Mouse (Mus musculus) kidney, adult 11 months (tissue): ENCODE results near the gene Nat8f1.
"Not testable (repeated sequence)": the region's sequence is repeated elsewhere in the genome, so short reads cannot be mapped to it uniquely, and the experiment has no call there.

ENCODE experiments used
- DNase-seq: peaks from one replicate; pipeline ENCODE4 v3.0.0; 2022

Nat8f1 gene

GRCm38 (mm10) chr6:85915539-85916513 is at the start of gene Nat8f1:
TSS of gene Nat8f1 (minus strand) at chr6:85915687.
- peak; percentile 94 for DNase-seq

- peak; percentile 89 for DNase-seq
Observed at GRCm38 (mm10) chr6:85961101-85962091, 45.9 kb upstream of the Nat8f1 start, which contains the start of gene Dusp11. TSS of gene Dusp11 (minus strand) at chr6:85961667.

DNA sequence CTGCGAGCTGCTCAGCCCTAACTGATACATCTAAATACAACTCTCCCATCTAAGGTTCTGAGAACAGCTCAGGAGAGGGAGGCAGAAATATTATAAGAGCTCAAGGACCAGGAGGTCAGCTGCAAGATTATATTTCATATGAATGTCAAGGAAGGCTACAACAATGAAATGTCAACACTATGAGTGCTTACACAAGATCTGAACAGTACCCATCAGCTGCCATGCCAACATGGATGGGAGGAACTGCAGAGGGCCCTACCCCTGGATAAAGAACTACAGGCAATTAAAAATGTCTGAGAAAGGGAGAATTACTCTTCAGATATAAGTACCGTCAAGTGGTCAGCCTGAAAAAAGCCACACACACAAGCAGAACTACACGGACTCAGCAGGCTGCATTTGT is 42.1 kb upstream of the Nat8f1 start:
- DNase-seq = no peak

DNA sequence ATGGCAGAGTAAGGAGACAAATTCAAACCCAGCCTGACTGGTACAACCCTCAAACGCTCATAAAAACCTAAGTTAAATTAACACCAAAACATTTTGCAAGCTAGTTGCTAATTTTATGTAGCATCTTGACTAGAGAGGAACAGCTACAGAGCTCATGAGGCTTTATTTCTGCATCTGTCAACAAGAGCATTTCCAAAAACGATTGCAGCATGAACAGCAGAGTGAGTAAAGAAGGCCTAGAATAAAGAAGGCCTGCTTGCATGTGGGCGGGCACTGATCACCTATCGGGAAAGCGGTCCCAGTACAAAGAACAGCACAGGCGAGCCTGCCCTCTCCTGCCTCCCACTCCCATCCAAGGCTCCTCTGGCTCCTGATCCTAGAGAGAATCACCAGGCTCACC is 33.1 kb upstream of the Nat8f1 start:
- no peak for DNase-seq

DNA sequence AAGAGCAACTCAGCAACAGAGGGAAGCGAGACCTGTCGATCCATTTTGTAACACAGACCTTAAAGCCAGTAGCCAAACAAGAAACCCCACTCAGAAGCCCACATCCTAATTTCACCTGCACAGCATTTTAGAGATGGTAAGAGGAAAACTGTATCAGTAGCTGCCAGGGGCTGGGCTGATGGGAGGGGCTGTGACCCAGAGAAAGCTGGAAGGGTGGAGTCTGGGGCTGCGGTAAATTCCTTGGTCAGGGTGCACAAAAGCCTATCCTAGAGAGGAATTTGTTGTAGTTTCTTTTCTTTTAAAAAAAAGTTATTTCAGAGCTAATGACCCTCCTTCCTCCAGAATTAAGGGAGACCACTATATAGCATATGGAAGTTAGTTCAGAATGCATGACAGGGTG is 27.0 kb upstream of the Nat8f1 start:
- no peak for DNase-seq

- no peak for DNase-seq
Observed at GRCm38 (mm10) chr6:85938701-85939100, 23.2 kb upstream of the Nat8f1 start.

DNA sequence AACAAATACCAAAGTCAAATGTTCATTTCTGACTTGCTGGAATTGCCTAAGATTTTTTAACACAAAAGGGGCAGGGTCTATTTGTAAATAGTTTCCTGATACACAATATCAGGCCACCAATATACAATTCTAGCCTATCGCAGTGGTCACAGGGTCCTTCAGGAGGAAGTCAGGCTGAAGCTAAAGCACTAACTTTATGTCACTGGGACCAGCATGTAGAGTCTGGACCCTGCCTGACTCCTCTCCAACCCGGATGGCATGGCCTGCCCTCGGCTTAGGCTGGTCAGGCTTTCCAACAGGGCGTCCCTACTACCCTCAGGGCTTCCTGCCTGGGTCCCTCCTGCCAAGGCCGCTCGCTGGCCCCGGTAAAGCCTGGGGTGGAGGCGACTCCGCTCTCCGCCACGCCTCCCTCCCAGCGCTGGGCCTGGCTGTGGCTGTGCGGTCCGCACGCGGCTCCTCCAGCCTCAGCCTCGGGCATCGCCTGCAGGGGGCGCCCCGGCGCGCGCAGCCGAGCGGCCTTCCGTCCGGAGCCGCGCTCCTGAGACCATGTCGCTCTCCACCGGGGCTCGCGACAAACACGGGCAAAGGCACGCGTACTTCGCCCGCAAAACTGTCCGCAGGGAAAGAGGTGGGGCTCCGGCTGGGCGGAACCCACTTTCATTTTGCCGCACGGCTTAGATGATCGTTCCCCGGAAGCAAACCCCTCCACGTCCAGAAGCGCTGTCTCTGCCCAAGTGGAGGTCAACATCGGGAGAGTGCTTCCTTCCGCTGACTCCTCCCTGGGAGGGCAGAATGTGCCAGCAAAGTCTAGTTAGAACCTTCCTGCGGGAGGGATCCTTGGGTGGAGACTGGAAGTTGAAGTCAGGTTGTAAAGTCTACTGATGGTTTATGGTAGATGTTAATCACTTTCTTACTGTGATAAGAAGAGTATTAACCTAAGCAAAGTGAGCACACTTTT is 21.3 kb upstream of the Nat8f1 start:
- peak; percentile 94 for DNase-seq

DNA sequence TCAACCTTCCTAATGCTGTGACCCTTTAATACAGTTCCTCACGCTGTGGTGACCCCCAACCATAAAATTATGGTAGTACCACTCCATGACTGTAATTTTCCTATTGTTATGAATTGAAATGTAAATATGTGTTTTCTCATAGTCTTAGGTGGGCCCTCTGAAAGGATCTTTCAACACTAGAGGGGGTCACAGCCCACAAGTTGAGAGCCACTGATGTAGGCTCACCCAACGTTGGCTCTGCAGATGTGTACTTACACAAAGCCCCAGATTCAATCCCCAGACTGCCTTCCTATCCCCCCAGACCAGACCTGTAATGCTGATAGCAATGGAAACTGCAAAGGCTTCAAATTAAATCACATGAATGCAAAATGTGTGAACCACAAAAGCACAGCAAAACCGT is 20.2 kb upstream of the Nat8f1 start:
- DNase-seq = no peak

DNA sequence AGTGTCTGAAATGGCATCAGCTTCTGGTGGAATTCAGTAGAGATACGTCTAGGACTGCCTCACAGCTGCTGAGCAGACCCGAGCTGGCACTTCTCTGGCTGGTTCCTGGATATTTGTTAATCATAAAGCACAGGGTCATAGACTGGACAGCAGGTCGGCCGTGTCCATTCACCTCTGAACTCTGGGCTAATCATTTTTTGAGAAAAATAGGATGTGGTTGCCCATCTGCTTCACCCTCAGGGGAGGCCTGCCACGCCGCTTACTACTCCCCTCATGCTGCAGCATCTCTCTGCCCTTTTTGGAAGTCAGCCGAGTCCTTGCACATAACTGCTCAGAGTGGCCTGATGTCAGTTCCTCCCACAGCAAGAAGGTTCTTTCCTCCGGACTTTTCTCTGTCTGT is 18.6 kb upstream of the Nat8f1 start:
- DNase-seq = peak; percentile 93

DNA sequence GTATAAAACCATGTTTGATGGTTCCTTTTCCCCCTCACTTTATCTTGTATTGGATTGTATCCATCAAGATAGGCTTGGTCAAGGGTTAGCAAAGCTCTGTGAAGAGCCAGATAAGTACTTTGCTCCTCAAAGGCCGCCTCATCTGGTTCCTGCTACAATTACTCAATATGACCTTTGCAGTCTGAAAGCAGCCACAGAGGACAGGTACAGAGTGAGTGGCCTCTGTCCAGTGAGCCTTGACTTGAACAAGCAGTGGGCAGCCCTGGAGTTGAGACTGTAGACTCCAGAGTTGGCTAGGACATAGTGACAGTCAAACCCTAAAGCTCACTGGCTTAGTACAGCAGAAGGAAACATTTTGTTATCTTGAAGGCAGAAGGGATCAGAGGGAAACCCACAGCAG is 13.8 kb upstream of the Nat8f1 start:
- DNase-seq = peak; percentile 83

DNA sequence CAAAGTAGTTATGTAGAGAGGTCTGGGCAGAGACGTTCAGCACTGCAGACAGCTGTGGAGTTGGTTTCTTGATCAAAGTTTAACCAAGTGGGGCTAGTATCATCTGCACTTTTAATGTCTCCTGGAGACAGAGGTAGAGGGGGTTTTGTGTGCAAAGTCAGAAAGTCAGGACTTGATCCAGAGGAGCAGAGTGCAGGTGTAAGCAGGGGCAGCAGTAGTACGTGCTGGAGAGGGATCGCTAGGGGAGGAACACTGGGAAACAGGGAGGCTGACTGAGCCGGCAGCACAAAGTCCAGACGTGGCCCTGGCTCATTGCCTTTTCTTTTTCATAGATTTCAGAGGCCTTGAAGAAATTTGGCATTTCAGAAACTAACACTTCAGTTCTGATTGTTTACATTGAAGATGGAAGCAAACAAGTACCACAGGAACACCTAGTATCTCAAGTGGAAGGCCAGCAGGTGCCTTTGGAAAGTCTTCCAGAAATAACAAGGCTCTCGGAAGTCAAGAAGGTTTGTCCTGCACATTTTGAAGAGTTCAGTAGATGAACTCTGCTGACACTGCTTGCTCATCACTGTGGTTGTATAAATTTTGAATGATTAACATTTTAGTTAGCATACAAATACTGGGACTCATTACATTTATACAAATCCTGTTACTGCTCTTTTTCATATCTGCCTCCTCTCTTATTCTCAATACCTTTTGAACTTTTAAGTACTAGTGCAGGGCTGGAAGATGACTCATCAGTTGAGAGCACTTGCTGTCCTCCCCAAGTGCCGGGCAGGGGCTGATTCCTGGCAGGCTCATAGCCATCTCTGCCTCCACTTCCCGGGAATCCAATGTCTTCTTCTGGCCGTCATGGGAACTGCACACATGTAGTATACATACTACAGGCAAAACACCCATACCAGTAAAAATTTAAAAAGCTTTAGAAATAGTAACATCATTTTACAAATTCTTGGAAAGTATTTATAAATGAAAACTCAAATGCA is 12.3 kb upstream of the Nat8f1 start:
- peak; percentile 88 for DNase-seq

DNA sequence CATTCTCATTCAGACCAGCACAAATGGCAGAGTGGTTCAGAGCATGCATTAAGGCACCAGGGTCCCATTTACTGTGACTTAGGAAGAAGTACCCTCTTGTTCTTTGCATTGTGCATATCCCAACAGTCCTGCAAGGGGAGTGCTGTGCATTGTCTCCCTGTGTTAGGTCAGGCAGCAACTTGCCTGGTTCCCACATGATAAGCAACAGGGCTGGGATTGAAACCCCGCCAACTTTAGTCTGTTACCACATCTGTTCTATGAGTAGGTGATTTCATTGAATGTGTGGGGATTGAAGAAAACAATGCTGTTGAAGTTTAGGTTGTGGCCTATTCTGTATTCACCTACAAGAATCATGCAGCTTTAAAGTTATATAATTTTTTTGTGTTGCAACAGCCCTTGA is 11.2 kb upstream of the Nat8f1 start:
- DNase-seq = no peak

GRCm38 (mm10) chr6:85923643-85924042 is 8.2 kb upstream of the Nat8f1 start:
- DNase-seq = no peak

DNA sequence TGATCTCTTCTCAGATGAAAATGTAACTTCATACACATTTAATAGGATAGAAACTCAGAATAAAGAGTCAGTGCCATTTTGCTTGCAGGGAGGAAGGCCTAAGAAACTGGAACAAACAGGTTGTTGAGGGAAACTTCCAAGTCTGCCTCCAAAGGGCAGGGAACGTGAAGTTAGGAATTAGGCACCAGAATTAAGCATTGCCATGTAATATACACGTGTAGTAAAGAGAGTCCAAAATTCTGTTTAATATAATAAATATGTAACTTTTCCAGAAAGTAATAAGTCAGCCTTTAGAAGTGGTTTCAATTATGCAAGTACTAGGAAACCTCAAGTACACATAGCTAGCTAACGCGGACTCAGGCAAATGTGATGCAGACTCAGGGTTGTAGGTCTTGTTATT is 3.9 kb upstream of the Nat8f1 start:
- peak; percentile 56 for DNase-seq

- DNase-seq = not testable (repeated sequence)
Observed at GRCm38 (mm10) chr6:85918341-85918740, 2.9 kb upstream of the Nat8f1 start.

- no peak for DNase-seq
Observed at GRCm38 (mm10) chr6:85916596-85916995, 1.1 kb upstream of the Nat8f1 start.

DNA sequence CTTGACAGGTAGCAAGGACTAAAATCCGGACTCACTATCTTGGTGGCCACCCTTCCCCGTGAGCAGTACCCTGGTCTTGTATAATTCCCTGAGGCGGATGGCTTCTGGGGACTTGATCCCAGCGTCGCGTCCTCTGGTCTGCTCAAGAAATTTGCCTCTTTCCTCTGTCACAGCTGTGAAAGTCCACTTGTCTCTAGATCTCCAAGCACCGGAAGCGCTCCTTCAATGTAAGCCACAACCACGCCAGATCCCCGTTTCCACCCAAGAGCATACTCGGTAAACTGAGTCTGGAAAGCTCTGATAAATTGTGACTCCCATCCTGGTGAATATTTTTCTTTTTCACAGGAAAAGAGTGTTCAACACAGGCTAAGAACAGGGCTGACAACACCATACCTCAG is 347 bp downstream of the Nat8f1 start:
- no peak for DNase-seq

DNA sequence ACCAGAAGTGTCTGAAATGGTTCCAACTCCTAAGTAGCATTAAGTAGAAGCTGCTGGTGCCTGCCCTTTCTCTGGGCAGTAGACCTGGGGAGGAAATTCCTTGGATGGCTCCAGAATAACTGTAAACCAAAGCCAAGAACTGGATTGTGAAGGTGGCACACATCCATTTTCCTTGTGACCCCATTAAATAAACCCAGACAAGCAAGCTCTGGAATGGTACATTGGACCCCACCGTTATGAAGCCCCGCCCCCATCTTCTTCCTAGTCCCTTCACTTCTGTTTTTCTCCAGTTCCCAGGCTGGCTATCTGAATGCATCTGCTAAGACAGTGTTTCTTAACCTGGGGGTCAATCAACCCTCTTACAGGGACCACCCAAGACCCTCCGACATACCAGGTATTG is 3.9 kb downstream of the Nat8f1 start, which contains the start of gene Tprkb:
Gene Tprkb, plus strand, starts transcription at position 279 of the 400 bp plus-strand sequence.
- peak; percentile 52 for DNase-seq

- no peak for DNase-seq
Observed at GRCm38 (mm10) chr6:85909704-85910103, 5.8 kb downstream of the Nat8f1 start.

DNA sequence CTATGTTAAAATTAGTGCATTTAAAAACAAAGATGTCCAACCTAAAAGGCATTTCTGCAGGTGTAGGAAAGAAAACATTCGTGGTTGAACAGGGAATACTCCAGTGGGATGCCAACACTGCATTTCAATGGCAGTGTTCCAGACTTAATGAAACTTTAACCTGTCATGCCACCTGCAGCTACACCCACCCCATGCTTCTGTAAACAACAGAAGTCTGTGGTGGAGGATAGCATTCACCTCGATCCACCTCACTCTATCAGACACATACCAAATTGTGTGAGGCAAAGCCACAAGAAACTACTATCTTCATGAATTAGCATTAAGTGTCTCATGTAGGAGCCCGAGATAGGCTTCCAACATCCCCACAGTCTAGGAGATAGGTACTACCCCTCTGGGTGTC is 7.1 kb downstream of the Nat8f1 start:
- DNase-seq = peak; percentile 66

DNA sequence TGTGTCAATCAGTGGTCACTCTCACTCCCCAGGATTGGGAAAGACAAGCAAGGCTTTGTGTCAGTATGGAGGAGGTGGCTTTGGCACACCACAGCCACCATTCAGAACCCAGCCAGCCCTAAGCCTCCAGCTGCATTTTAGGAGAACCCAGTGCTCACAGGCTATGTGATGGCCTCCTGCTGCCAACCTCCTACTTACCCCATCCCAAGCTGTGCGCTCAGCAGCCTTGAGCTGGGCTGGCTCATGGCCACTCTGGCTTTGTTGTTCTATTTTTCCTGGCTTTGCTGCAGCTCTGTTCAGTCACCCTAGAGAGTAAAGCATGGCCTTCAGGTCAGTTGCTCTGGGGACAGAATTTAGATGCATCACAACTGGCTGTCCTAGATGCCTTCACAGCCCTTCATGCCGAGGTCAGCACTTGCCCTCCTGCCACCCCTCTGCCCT is 8.6 kb downstream of the Nat8f1 start:
- DNase-seq = peak; percentile 35
